Mouse (Mus musculus) heart, embryonic 11.5 days (tissue): ENCODE results near the gene Tex9. TPM values are rescaled to one million over a fixed set of nuclear protein-coding genes. Genes with fewer than 3 reads are reported as not detected.

Experiments
- ATAC-seq: fragments of 200-750 bp; cut with Nextera tagmentation; replicated peaks from 2 replicates; pipeline ENCODE4 v1.8.0; 2017; ENCODE audit warnings: moderate library complexity; ENCODE audit not compliant: insufficient number of reproducible peaks, low FRiP score, low TSS enrichment
- H3K27ac ChIP-seq: fragments of 300-500 bp; sonication (generic); 2 replicates; pipeline ENCODE4 v1.5.1; 2014; ENCODE audit warnings: mild to moderate bottlenecking, low read depth, low read length
- H3K27me3 ChIP-seq: fragments of 300-500 bp; sonication (generic); 2 replicates; pipeline ENCODE4 v1.6.1; 2014; ENCODE audit warnings: mild to moderate bottlenecking, low read length, mixed read lengths; ENCODE audit not compliant: control insufficient read depth, insufficient read depth
- H3K36me3 ChIP-seq: fragments of 300-500 bp; sonication (generic); 2 replicates; pipeline ENCODE4 v1.6.1; 2014; ENCODE audit warnings: mild to moderate bottlenecking, low read length, moderate library complexity, mixed read lengths; ENCODE audit not compliant: control insufficient read depth, insufficient read depth
- H3K4me1 ChIP-seq: fragments of 300-500 bp; sonication (generic); 2 replicates; pipeline ENCODE4 v1.6.1; 2014; ENCODE audit warnings: low read length; ENCODE audit not compliant: control insufficient read depth, insufficient read depth
- H3K4me2 ChIP-seq: fragments of 300-500 bp; sonication (generic); 2 replicates; pipeline ENCODE4 v1.6.1; 2014; ENCODE audit warnings: mild to moderate bottlenecking, moderate library complexity
- H3K4me3 ChIP-seq: fragments of 300-500 bp; sonication (generic); 2 replicates; pipeline ENCODE4 v1.5.1; 2014; ENCODE audit warnings: low read depth, low read length
- H3K9ac ChIP-seq: fragments of 300-500 bp; sonication (generic); 2 replicates; pipeline ENCODE4 v1.6.1; 2014; ENCODE audit warnings: mild to moderate bottlenecking, low read depth, low read length, moderate library complexity
- H3K9me3 ChIP-seq: fragments of 300-500 bp; sonication (generic); replicated peaks from 2 replicates; pipeline ENCODE4 v1.6.1; 2016; ENCODE audit warnings: low read length; ENCODE audit not compliant: control insufficient read depth
- WGBS: fragments of 180-500 bp; shearing (Covaris S2); extraction: QIAGEN DNeasy Blood & Tissue Kit; methylation state at CpG from one replicate; pipeline ENCODE4 v1.1.7; 2014; ENCODE audit not compliant: insufficient replicate concordance; 5-methylcytosine and 5-hydroxymethylcytosine counted together
- polyA plus RNA-seq: library from polyadenylated mRNA; unstranded; fragments of >200 nt; fragmentation: Nextera tagmentation; extraction: Ambion mirVana; gene quantifications from 2 replicates; pipeline ENCODE4 v1.2.1, GENCODE M21; 2014

Tex9 gene
- polyA plus RNA-seq, 1 experiment from 2014 or later: 19.4 TPM

DNA sequence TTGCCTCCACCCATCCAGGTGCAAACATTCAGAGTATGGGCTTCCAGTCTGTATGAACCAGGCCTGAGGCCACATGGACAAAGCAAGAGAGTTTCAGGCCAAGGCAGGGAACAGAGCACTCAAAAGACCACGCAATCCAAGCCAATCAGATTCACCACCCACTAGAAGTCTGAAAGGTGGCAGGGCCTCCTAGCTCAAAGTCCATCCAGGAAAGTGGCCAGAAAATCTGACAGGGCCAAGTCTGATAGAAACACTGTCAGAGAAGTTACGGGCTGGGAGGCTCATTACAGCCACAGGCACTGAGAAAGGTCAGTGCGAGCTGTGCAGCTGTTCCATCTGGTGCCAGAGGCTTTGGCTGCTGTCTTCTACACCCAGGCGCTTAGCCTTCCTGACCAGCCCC lies 38.8 kb upstream of the Tex9 start:
- Histone ChIP-seq H3K9me3 (no peaks in the 10 kb centered on the region), H3K27me3 (no peaks in the 10 kb centered on the region), H3K4me1 (peaks cover 9% of the 10 kb centered on the region), H3K27ac (peak overlapping the region; percentile 99), H3K36me3 (no peaks in the 10 kb centered on the region), H3K4me3 (peak overlapping the region; percentile 94), H3K9ac (0 out of 2 replicates have a peak overlapping the region, but pooled peaks have one; percentile 99), H3K4me2 (peak overlapping the region; percentile 78)
- whole genome bisulfite sequencing: 36% methylated on average over 4 of the region's 4 CpGs
- ATAC-seq: no peak

DNA sequence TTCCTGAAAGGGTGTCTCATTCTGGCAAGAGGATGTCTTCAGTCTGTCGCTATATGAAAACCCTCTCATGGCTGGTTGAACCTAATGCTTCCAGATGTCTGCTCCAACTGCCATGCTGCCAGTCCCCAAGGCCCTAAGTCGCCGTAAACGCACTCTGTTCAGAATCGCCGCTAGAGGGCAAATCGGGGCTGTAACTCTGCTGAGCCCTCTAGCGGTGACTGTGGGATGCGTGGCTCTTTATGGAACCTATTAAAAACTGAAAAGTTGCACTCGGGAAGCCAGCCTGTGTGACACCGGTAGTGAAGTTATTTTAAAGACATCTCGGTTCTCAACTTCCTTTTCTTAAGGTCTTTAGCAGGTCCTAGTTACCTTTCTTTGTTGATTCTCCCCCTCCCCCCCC lies 38.2 kb upstream of the Tex9 start:
- no peaks in the 10 kb centered on the region for H3K27me3 ChIP-seq
- H3K4me2 ChIP-seq: peak overlapping the region; percentile 78; the same call in 1 of the 2 replicates
- H3K27ac ChIP-seq: no peak overlapping the region
- no peaks in the 10 kb centered on the region for H3K36me3 ChIP-seq
- ATAC-seq: no peak
- H3K4me3 ChIP-seq: no peak overlapping the region
- H3K9ac ChIP-seq: no peak overlapping the region
- H3K4me1 ChIP-seq: peaks cover 9% of the 10 kb centered on the region
- 1% methylated on average over 12 of the region's 12 CpGs for WGBS
- H3K9me3 ChIP-seq: no peaks in the 10 kb centered on the region

- no peak for ATAC-seq
- Histone ChIP-seq H3K36me3 (no peaks in the 10 kb centered on the region), H3K4me2 (no peak overlapping the region), H3K27me3 (no peaks in the 10 kb centered on the region), H3K27ac (no peak overlapping the region), H3K4me3 (no peak overlapping the region), H3K9me3 (no peaks in the 10 kb centered on the region), H3K4me1 (peaks cover 6% of the 10 kb centered on the region), H3K9ac (no peak overlapping the region)
- WGBS: 78% methylated on average over 1 of the region's 1 CpGs
Measured at GRCm38 (mm10) chr9:72526091-72526490, 34.1 kb upstream of the Tex9 start.

DNA sequence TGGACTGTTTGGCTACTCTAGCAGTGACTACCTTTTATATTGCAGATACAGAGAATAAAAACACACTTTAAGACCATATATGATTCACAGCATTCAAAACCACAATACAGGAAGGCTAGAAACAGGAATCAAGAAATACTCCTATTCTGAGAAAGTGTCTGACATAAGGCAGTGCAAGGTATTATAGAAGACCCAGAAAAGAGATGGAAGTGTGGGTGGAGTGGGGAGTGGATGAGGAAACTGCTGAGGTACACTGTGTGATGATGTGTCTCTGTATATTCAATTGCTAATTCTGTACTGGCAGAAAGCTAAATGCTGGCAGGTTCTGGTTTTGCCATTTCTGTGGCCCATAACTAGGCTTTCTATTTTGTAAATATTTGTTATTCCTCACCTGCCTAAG lies 28.8 kb upstream of the Tex9 start:
- Histone ChIP-seq H3K9me3 (no peaks in the 10 kb centered on the region), H3K27ac (no peak overlapping the region), H3K27me3 (no peaks in the 10 kb centered on the region), H3K9ac (no peak overlapping the region), H3K4me1 (no peaks in the 10 kb centered on the region), H3K4me2 (no peak overlapping the region), H3K4me3 (no peak overlapping the region), H3K36me3 (no peaks in the 10 kb centered on the region)
- no peak for ATAC-seq

DNA sequence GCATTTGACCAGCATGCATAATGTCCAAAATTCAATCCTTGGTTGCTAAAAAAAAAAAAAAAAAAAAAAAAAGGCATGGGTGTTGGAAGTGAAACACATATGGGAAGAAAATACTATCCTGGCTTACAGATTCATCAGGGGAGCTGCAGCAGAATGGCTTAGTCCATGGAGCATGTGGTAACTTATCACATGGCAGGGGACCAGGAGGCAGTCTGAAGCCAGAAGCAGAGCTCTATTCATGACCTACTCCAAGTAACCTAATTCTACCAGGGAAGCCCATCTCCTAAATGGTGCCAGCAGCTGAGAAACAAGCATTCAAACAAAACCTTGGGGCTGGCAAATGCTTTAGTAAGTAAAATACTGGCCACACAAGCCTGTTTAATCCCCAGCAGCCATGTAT lies 27.2 kb upstream of the Tex9 start:
- no peaks in the 10 kb centered on the region for H3K27me3 ChIP-seq
- H3K36me3 ChIP-seq: no peaks in the 10 kb centered on the region

DNA sequence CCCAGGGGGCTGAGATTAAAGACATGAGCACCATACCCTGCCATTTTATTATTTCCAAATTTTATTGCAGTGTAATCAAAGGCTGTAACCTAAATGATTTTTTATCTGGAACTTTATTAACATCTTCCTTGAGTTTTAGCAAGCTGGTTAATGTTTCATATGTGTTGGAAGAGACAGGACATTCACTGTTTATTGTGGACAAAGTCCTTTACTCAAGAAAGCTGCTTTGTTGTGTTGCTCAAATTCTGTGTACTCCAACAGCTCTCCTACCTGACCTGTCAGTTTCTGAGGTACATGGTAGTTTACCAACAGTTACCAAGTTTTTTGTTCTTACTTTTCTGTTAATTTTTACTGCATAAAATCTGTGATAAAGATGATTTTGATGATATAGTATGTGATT lies 23.4 kb upstream of the Tex9 start:
- Histone ChIP-seq H3K9me3 (no peaks in the 10 kb centered on the region), H3K4me3 (no peak overlapping the region), H3K4me1 (no peaks in the 10 kb centered on the region), H3K27ac (no peak overlapping the region), H3K36me3 (no peaks in the 10 kb centered on the region), H3K9ac (no peak overlapping the region), H3K27me3 (no peaks in the 10 kb centered on the region), H3K4me2 (no peak overlapping the region)
- no peak for ATAC-seq

More for the DNA sequence above, 27.2 kb upstream of the Tex9 start:
- H3K27ac ChIP-seq: no peak overlapping the region
- no peak overlapping the region for H3K4me3 ChIP-seq
- H3K9ac ChIP-seq: no peak overlapping the region
- ATAC-seq: no peak
- H3K4me1 ChIP-seq: no peaks in the 10 kb centered on the region
- no peaks in the 10 kb centered on the region for H3K9me3 ChIP-seq
- no peak overlapping the region for H3K4me2 ChIP-seq

DNA sequence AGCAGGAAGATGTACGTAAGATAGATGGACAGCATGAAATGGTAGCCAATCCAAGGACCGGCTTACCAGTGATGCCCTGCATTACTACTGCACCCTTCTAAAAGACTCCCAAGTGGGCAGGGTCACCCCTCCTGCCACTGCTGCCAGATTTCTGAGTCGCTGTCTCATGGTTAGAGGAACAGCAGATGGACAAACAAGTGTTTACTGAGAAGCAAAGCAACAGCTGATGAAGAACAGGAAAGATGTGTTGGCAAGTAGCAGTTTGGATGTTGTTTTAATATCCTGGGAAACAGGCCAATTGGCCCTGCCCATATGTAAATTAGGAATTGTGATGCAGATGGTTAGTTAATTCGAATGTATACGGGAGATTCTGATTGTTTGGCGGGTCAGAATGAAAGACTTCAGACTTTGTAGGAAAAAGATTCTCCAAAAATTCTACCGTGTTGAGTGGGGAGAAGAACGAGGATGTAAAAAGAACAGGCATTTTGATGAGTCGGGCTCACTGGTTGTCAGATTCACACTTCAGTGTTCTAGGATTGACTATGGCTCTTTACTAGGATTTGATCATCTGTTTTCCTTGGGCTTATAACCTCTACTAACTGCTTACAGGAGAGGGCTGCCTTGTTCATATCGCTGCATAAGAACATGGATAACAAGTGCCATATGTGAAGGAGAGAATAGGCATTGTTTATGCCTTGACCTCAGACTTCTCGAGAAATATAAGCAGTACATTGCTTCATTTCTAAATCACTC lies 20.4 kb upstream of the Tex9 start:
- WGBS: 54% methylated on average over 11 of the region's 11 CpGs
- no peak overlapping the region for H3K9ac ChIP-seq
- ATAC-seq: no peak
- H3K4me3 ChIP-seq: no peak overlapping the region
- no peak overlapping the region for H3K27ac ChIP-seq
- H3K27me3 ChIP-seq: no peaks in the 10 kb centered on the region
- H3K36me3 ChIP-seq: no peaks in the 10 kb centered on the region
- no peaks in the 10 kb centered on the region for H3K4me1 ChIP-seq
- no peak overlapping the region for H3K4me2 ChIP-seq
- H3K9me3 ChIP-seq: no peaks in the 10 kb centered on the region

GRCm38 (mm10) chr9:72497171-72497570 lies 5.2 kb upstream of the Tex9 start:
- Histone ChIP-seq H3K9ac (no peak overlapping the region), H3K36me3 (no peaks in the 10 kb centered on the region), H3K4me2 (no peak overlapping the region), H3K4me1 (peaks cover 3% of the 10 kb centered on the region; the same call in 1 of the 2 replicates), H3K4me3 (no peak overlapping the region), H3K27me3 (no peaks in the 10 kb centered on the region), H3K9me3 (no peaks in the 10 kb centered on the region), H3K27ac (no peak overlapping the region)
- no peak for ATAC-seq
- 80% methylated on average over 3 of the region's 3 CpGs for WGBS

- Histone ChIP-seq H3K9ac (no peak overlapping the region), H3K4me1 (peaks cover 5% of the 10 kb centered on the region; the same call in 1 of the 2 replicates), H3K27me3 (no peaks in the 10 kb centered on the region), H3K27ac (no peak overlapping the region), H3K9me3 (no peaks in the 10 kb centered on the region), H3K4me2 (no peak overlapping the region), H3K4me3 (no peak overlapping the region), H3K36me3 (no peaks in the 10 kb centered on the region)
- WGBS: 71% methylated on average over 2 of the region's 2 CpGs
- ATAC-seq: no peak
Measured at GRCm38 (mm10) chr9:72496691-72497090, 4.7 kb upstream of the Tex9 start.
